ENCODE assay signal across 12 mouse cellular contexts in genomic region chr11:4235665-4236545, GRCm38 (mm10). TPM values are rescaled to one million over a fixed set of nuclear protein-coding genes. Genes with fewer than 3 reads are reported as not detected.
DNase-seq lines count a peak whose midpoint lies in the region; ATAC-seq and TF ChIP-seq lines count a peak whose summit lies in the region.
"Had no signal": no experiment of that assay in that cellular context is flagged by ENCODE, and none has a peak within 500 bp of the region (broad histone marks: within the 10 kb centered on the region; RNA-seq: fewer than 3 reads in every experiment).

Gene Osm (plus strand): TSS chr11:4236420.

- H3K27me3 ChIP-seq in heart, embryonic 16.5 days (ENCODE audit: control insufficient read depth, insufficient read depth, low read length): no peaks in the 10 kb centered on the region
- no peaks in the 10 kb centered on the region for H3K27me3 ChIP-seq in liver, embryonic 16.5 days (ENCODE audit: control insufficient read depth, insufficient read depth, low read depth, low read length)
- H3K27me3 ChIP-seq in stomach, postnatal 0 days (ENCODE audit: control insufficient read depth, insufficient read depth, low read length): no peaks in the 10 kb centered on the region
- H3K27me3 ChIP-seq: hindbrain, embryonic 12.5 days had no signal

- 59% methylated on average over 16 of the region's 16 CpGs for WGBS in heart, embryonic 16.5 days
- 38% methylated on average over 16 of the region's 16 CpGs for WGBS in liver, embryonic 16.5 days (ENCODE audit: insufficient replicate concordance)
- 60% methylated on average over 16 of the region's 16 CpGs for WGBS in stomach, postnatal 0 days

- no peak within 1 kb of the TSS; the same call in 1 of the 2 replicates for H3K9ac ChIP-seq in heart, embryonic 16.5 days (ENCODE audit: low read length)
- no peak within 1 kb of the TSS for H3K9ac ChIP-seq in liver, embryonic 16.5 days (ENCODE audit: low read depth, low read length)
- H3K9ac ChIP-seq in stomach, postnatal 0 days (ENCODE audit: low read length): no peak within 1 kb of the TSS
- H3K9ac ChIP-seq: hindbrain, embryonic 12.5 days had no signal

- TF ChIP-seq EP300 in stomach, postnatal 0 days (optimal IDR thresholded peaks at IDR 0.05): no peak

- no peaks in the 10 kb centered on the region for H3K4me1 ChIP-seq in heart, embryonic 16.5 days (ENCODE audit: control insufficient read depth, insufficient read depth, low read length)
- peaks cover 50% of the 10 kb centered on the region for H3K4me1 ChIP-seq in bone marrow macrophage, adult 2 months (ENCODE audit: control insufficient read depth, insufficient read depth, low read length)
- peaks cover 32% of the 10 kb centered on the region for H3K4me1 ChIP-seq in liver, embryonic 16.5 days (ENCODE audit: control insufficient read depth, low read depth, low read length)
- no peaks in the 10 kb centered on the region for H3K4me1 ChIP-seq in stomach, postnatal 0 days (replicated peaks; ENCODE audit: control insufficient read depth, insufficient read depth)
- H3K4me1 ChIP-seq: hindbrain, embryonic 12.5 days had no signal

- no peak for ATAC-seq in heart, embryonic 16.5 days (replicated peaks; ENCODE audit: extremely low read depth, insufficient read depth, low FRiP score)
- peak; percentile 51 for ATAC-seq in liver, embryonic 16.5 days (ENCODE audit: low read depth)
- ATAC-seq in stomach, postnatal 0 days (ENCODE audit: low FRiP score, low TSS enrichment): no peak

- H3K27ac ChIP-seq in heart, embryonic 16.5 days (ENCODE audit: low read length): peak within 1 kb of the TSS; percentile 17; the same call in 1 of the 2 replicates
- H3K27ac ChIP-seq in bone marrow macrophage, adult 2 months (ENCODE audit: insufficient read depth, low read depth, low read length): peak within 1 kb of the TSS; percentile 86
- peak within 1 kb of the TSS; percentile 39; the same call in 1 of the 2 replicates for H3K27ac ChIP-seq in liver, embryonic 16.5 days (ENCODE audit: low read length)
- no peak within 1 kb of the TSS for H3K27ac ChIP-seq in stomach, postnatal 0 days (replicated peaks)
- H3K27ac ChIP-seq: hindbrain, embryonic 12.5 days; left cerebral cortex, adult 2 months; midbrain, embryonic 10.5 days had no signal

- no peaks in the 10 kb centered on the region for H3K36me3 ChIP-seq in heart, embryonic 16.5 days (ENCODE audit: control insufficient read depth, insufficient read depth)
- H3K36me3 ChIP-seq in liver, embryonic 16.5 days (ENCODE audit: control insufficient read depth, insufficient read depth): no peaks in the 10 kb centered on the region
- H3K36me3 ChIP-seq in stomach, postnatal 0 days (ENCODE audit: control insufficient read depth, insufficient read depth, low read length): no peaks in the 10 kb centered on the region
- H3K36me3 ChIP-seq: hindbrain, embryonic 12.5 days; midbrain, embryonic 10.5 days had no signal

- no peaks in the 10 kb centered on the region for H3K9me3 ChIP-seq in heart, embryonic 16.5 days (replicated peaks; ENCODE audit: control insufficient read depth, low read length)
- no peaks in the 10 kb centered on the region for H3K9me3 ChIP-seq in liver, embryonic 16.5 days (replicated peaks; ENCODE audit: control insufficient read depth, low read length)
- peaks cover 4% of the 10 kb centered on the region; the same call in 1 of the 2 replicates for H3K9me3 ChIP-seq in stomach, postnatal 0 days (ENCODE audit: control insufficient read depth, low read length)
- H3K9me3 ChIP-seq: hindbrain, embryonic 12.5 days; midbrain, embryonic 10.5 days had no signal

- H3K4me3 ChIP-seq in heart, embryonic 16.5 days (ENCODE audit: low read length): peak within 1 kb of the TSS; percentile 27
- H3K4me3 ChIP-seq in bone marrow macrophage, adult 2 months (ENCODE audit: insufficient read depth, low read length): peak within 1 kb of the TSS; percentile 82
- peak within 1 kb of the TSS; percentile 43 for H3K4me3 ChIP-seq in liver, embryonic 16.5 days (ENCODE audit: low read depth, low read length)
- no peak within 1 kb of the TSS for H3K4me3 ChIP-seq in stomach, postnatal 0 days (ENCODE audit: low read depth, low read length)
- H3K4me3 ChIP-seq: hindbrain, embryonic 12.5 days; left cerebral cortex, adult 2 months; midbrain, embryonic 10.5 days had no signal

- TF ChIP-seq POLR2A in bone marrow macrophage, adult 2 months (IDR thresholded peaks at IDR 0.05; ENCODE audit: borderline replicate concordance, low read depth, low read length): no peak

- TF ChIP-seq CTCF in bone marrow macrophage, adult 2 months (IDR thresholded peaks at IDR 0.05; ENCODE audit: low read depth, low read length): no peak
- TF ChIP-seq CTCF in stomach, postnatal 0 days (IDR thresholded peaks at IDR 0.05; ENCODE audit: low read depth): no peak

- intact Hi-C loops in heart, postnatal 25 days (cut with DNase I): no loop called here

- no peak for DNase-seq in heart, postnatal 25 days (ENCODE audit: low spot score)
- DNase-seq in thymus, postnatal 0 days (ENCODE audit: low spot score): peak; percentile 41
- DNase-seq in stomach, postnatal 0 days (ENCODE audit: low spot score): no peak
- no peak for DNase-seq in cerebellum, postnatal 36 days
- no peak for DNase-seq in kidney, adult 8-10 months

- peak within 1 kb of the TSS; percentile 29 for H3K4me2 ChIP-seq in heart, embryonic 16.5 days (ENCODE audit: low read depth, low read length)
- H3K4me2 ChIP-seq in liver, embryonic 16.5 days (ENCODE audit: low read depth, low read length): peak within 1 kb of the TSS; percentile 47
- no peak within 1 kb of the TSS for H3K4me2 ChIP-seq in stomach, postnatal 0 days (replicated peaks; ENCODE audit: low read depth)
- H3K4me2 ChIP-seq: hindbrain, embryonic 12.5 days had no signal

RNA-seq across cellular contexts. Expression of gene Osm, which starts in this region (rescaled TPM):
- polyA plus RNA-seq in heart, embryonic 16.5 days (2015; fragmentation: Nextera tagmentation; extraction: Ambion mirVana): 0.21 and 0.33 TPM in 2 replicates
- total RNA-seq in heart, postnatal 25 days (2021): not detected
- 5.3 and 6.2 TPM in 2 replicates for polyA plus RNA-seq in bone marrow macrophage, adult 2 months (2012; ENCODE audit: insufficient read depth, insufficient read length, missing spikeins)
- 0.40 and 0.53 TPM in 2 replicates for polyA plus RNA-seq in liver, embryonic 16.5 days (2015; fragmentation: Nextera tagmentation; extraction: Ambion mirVana)
- 2.1 and 2.6 TPM in 2 replicates for polyA plus RNA-seq in thymus, postnatal 0 days (2015; fragmentation: Nextera tagmentation; extraction: Ambion mirVana)
- polyA plus RNA-seq in stomach, postnatal 0 days (2015; fragmentation: Nextera tagmentation; extraction: Ambion mirVana): 0.05 and 0.11 TPM in 2 replicates
- total RNA-seq: left cerebral cortex, adult 2 months had no signal
- polyA plus RNA-seq: forebrain, embryonic 11.5 days; hindbrain, embryonic 12.5 days had no signal

Comparison
In these comparisons a context has a peak if more than half of its experiments do, and no peak if none do; other contexts are left out.
1. Peak in ATAC-seq, H3K4me3 ChIP-seq, H3K27ac ChIP-seq and H3K4me2 ChIP-seq in liver, embryonic 16.5 days; RNA of the gene not detected or under 1 TPM.